In genomic region chr9:44327064-44327711, GRCm38 (mm10) we compare ENCODE assay signal across 8 mouse cellular contexts. TPM values are rescaled to one million over a fixed set of nuclear protein-coding genes. Genes with fewer than 3 reads are reported as not detected.
DNase-seq lines count a peak whose midpoint lies in the region; ATAC-seq and TF ChIP-seq lines count a peak whose summit lies in the region.

No protein-coding gene starts in this region.

- TF ChIP-seq CTCF in testis, adult 2 months (IDR thresholded peaks at IDR 0.05; ENCODE audit: control insufficient read depth, insufficient read depth, insufficient replicate concordance, low read depth, low read length): no peak

- peak; percentile 56 for ATAC-seq in erythroid progenitor cell, adult 5-6 weeks (replicated peaks; ENCODE audit: low FRiP score, poor library complexity, severe bottlenecking)
- ATAC-seq in hindbrain, embryonic 12.5 days (ENCODE audit: low FRiP score): peak; percentile 46; the same call in 1 of the 2 replicates
- ATAC-seq in liver, embryonic 16.5 days (ENCODE audit: low read depth): peak; percentile 37
- peak; percentile 30; the same call in 1 of the 2 replicates for ATAC-seq in neural tube, embryonic 15.5 days (ENCODE audit: low FRiP score)

- peaks cover 19% of the 10 kb centered on the region for H3K4me1 ChIP-seq in testis, adult 2 months (ENCODE audit: control insufficient read depth, insufficient read depth, low read length)
- H3K4me1 ChIP-seq in hindbrain, embryonic 12.5 days: peaks cover 15% of the 10 kb centered on the region
- peaks cover 18% of the 10 kb centered on the region for H3K4me1 ChIP-seq in liver, embryonic 16.5 days (ENCODE audit: control insufficient read depth, low read depth, low read length)
- peaks cover 19% of the 10 kb centered on the region for H3K4me1 ChIP-seq in neural tube, embryonic 15.5 days

- no peaks in the 10 kb centered on the region for H3K9me3 ChIP-seq in hindbrain, embryonic 12.5 days (replicated peaks)
- no peaks in the 10 kb centered on the region for H3K9me3 ChIP-seq in liver, embryonic 16.5 days (replicated peaks; ENCODE audit: control insufficient read depth, low read length)
- H3K9me3 ChIP-seq in neural tube, embryonic 15.5 days (replicated peaks): no peaks in the 10 kb centered on the region

- 1% methylated on average over 22 of the region's 22 CpGs for WGBS in hindbrain, embryonic 12.5 days
- WGBS in liver, embryonic 16.5 days (ENCODE audit: insufficient replicate concordance): under 1% methylated on average over 22 of the region's 22 CpGs
- under 1% methylated on average over 22 of the region's 22 CpGs for WGBS in neural tube, embryonic 15.5 days

- no peaks in the 10 kb centered on the region for H3K27me3 ChIP-seq in testis, adult 2 months (ENCODE audit: control insufficient read depth, insufficient read depth, low read length)
- no peaks in the 10 kb centered on the region for H3K27me3 ChIP-seq in hindbrain, embryonic 12.5 days
- H3K27me3 ChIP-seq in liver, embryonic 16.5 days (ENCODE audit: control insufficient read depth, insufficient read depth, low read depth, low read length): no peaks in the 10 kb centered on the region
- H3K27me3 ChIP-seq in neural tube, embryonic 15.5 days (replicated peaks): no peaks in the 10 kb centered on the region

- DNase-seq in testis, postnatal 10 days (ENCODE audit: low spot score): no peak
- no peak for DNase-seq in cerebellum, postnatal 10 days
- DNase-seq in gastrocnemius, adult 8-10 months (ENCODE audit: low spot score in 2 of 2): no peak

- peaks cover 2% of the 10 kb centered on the region; the same call in 1 of the 2 replicates for H3K36me3 ChIP-seq in testis, adult 2 months (ENCODE audit: control insufficient read depth, insufficient read depth, low read length)
- H3K36me3 ChIP-seq in hindbrain, embryonic 12.5 days: peaks cover 18% of the 10 kb centered on the region
- peaks cover 16% of the 10 kb centered on the region for H3K36me3 ChIP-seq in liver, embryonic 16.5 days (ENCODE audit: control insufficient read depth, insufficient read depth)
- peaks cover 32% of the 10 kb centered on the region for H3K36me3 ChIP-seq in neural tube, embryonic 15.5 days

- H3K27ac ChIP-seq in testis, adult 2 months (ENCODE audit: control insufficient read depth, insufficient read depth, low read depth, low read length): peak overlapping the region; percentile 90
- H3K27ac ChIP-seq in hindbrain, embryonic 12.5 days: peak overlapping the region; percentile 81
- H3K27ac ChIP-seq in liver, embryonic 16.5 days (ENCODE audit: low read length): peak overlapping the region; percentile 73
- H3K27ac ChIP-seq in neural tube, embryonic 15.5 days (replicated peaks): peak overlapping the region; percentile 93

- peak overlapping the region; percentile 95 for H3K4me3 ChIP-seq in testis, adult 2 months (ENCODE audit: control insufficient read depth, low read depth, low read length)
- peak overlapping the region; percentile 53 for H3K4me3 ChIP-seq in hindbrain, embryonic 12.5 days
- H3K4me3 ChIP-seq in liver, embryonic 16.5 days (ENCODE audit: low read depth, low read length): peak overlapping the region; percentile 72
- peak overlapping the region; percentile 85 for H3K4me3 ChIP-seq in neural tube, embryonic 15.5 days (replicated peaks)

- peak overlapping the region; percentile 74 for H3K9ac ChIP-seq in hindbrain, embryonic 12.5 days
- H3K9ac ChIP-seq in liver, embryonic 16.5 days (ENCODE audit: low read depth, low read length): peak overlapping the region; percentile 86
- H3K9ac ChIP-seq in neural tube, embryonic 15.5 days (replicated peaks): peak overlapping the region; percentile 93

- TF ChIP-seq POLR2A in testis, adult 2 months (IDR thresholded peaks at IDR 0.05; ENCODE audit: control insufficient read depth, low read depth, low read length): no peak

- peak overlapping the region; percentile 77 for H3K4me2 ChIP-seq in hindbrain, embryonic 12.5 days (replicated peaks)
- H3K4me2 ChIP-seq in liver, embryonic 16.5 days (ENCODE audit: low read depth, low read length): peak overlapping the region; percentile 84
- H3K4me2 ChIP-seq in neural tube, embryonic 15.5 days: peak overlapping the region; percentile 91

RNA-seq across cellular contexts. Expression of gene Dpagt1, which starts 1.4 kb away (rescaled TPM):
- polyA plus RNA-seq in testis, adult 2 months (2012; rRNA removed): 6.5 and 6.7 TPM in 2 replicates
- 5.4 and 11.5 TPM in 2 replicates for total RNA-seq in erythroid progenitor cell, adult 5-6 weeks (2015; ENCODE audit: low replicate concordance)
- total RNA-seq in erythroid progenitor cell, adult 5-6 weeks (2017; ENCODE audit: low replicate concordance): 1.0 and 7.8 TPM in 2 replicates
- 37.3 and 41.3 TPM in 2 replicates for polyA plus RNA-seq in hindbrain, embryonic 12.5 days (2016; fragmentation: Nextera tagmentation; extraction: Ambion mirVana)
- polyA plus RNA-seq in liver, embryonic 16.5 days (2015; fragmentation: Nextera tagmentation; extraction: Ambion mirVana): 17.5 and 20.1 TPM in 2 replicates
- polyA plus RNA-seq in neural tube, embryonic 15.5 days (2015; fragmentation: Nextera tagmentation; extraction: Ambion mirVana): 30.5 and 34.0 TPM in 2 replicates
- total RNA-seq in gastrocnemius, adult 8-10 months (2022): 10 to 100 TPM; 10.9 to 14.8 (median 13.0) TPM

RNA-seq across cellular contexts. Expression of gene C2cd2l, which starts 7.1 kb away (rescaled TPM):
- polyA plus RNA-seq in testis, adult 2 months (2012; rRNA removed): 16.4 and 20.7 TPM in 2 replicates
- total RNA-seq in erythroid progenitor cell, adult 5-6 weeks (2015; ENCODE audit: low replicate concordance): 46.1 and 54.8 TPM in 2 replicates
- 70.0 and 83.0 TPM in 2 replicates for total RNA-seq in erythroid progenitor cell, adult 5-6 weeks (2017; ENCODE audit: low replicate concordance)
- polyA plus RNA-seq in hindbrain, embryonic 12.5 days (2016; fragmentation: Nextera tagmentation; extraction: Ambion mirVana): 20.2 and 22.2 TPM in 2 replicates
- polyA plus RNA-seq in liver, embryonic 16.5 days (2015; fragmentation: Nextera tagmentation; extraction: Ambion mirVana): 7.8 and 9.1 TPM in 2 replicates
- polyA plus RNA-seq in neural tube, embryonic 15.5 days (2015; fragmentation: Nextera tagmentation; extraction: Ambion mirVana): 21.7 and 24.3 TPM in 2 replicates
- total RNA-seq in gastrocnemius, adult 8-10 months (2022): 10 to 100 TPM; 10.4 to 18.9 (median 15.2) TPM

RNA-seq across cellular contexts. Expression of gene H2afx, which starts 7.3 kb away (rescaled TPM):
- 107 TPM in 2 replicates for polyA plus RNA-seq in testis, adult 2 months (2012; rRNA removed)
- total RNA-seq in erythroid progenitor cell, adult 5-6 weeks (2015; ENCODE audit: low replicate concordance): 455 and 495 TPM in 2 replicates
- total RNA-seq in erythroid progenitor cell, adult 5-6 weeks (2017; ENCODE audit: low replicate concordance): 1,704 and 2,100 TPM in 2 replicates
- polyA plus RNA-seq in hindbrain, embryonic 12.5 days (2016; fragmentation: Nextera tagmentation; extraction: Ambion mirVana): 273 and 290 TPM in 2 replicates
- polyA plus RNA-seq in liver, embryonic 16.5 days (2015; fragmentation: Nextera tagmentation; extraction: Ambion mirVana): 191 and 216 TPM in 2 replicates
- polyA plus RNA-seq in neural tube, embryonic 15.5 days (2015; fragmentation: Nextera tagmentation; extraction: Ambion mirVana): 108 and 149 TPM in 2 replicates
- 10 to 100 TPM in 1 of 4 experiments, 1 to 10 TPM in 3; 7.8 to 10.3 (median 8.7) TPM for total RNA-seq in gastrocnemius, adult 8-10 months (2022)

RNA-seq across cellular contexts. Expression of gene Hmbs, which starts 16.8 kb away (rescaled TPM):
- polyA plus RNA-seq in testis, adult 2 months (2012; rRNA removed): 18.2 and 19.3 TPM in 2 replicates
- 2,720 and 2,790 TPM in 2 replicates for total RNA-seq in erythroid progenitor cell, adult 5-6 weeks (2015; ENCODE audit: low replicate concordance)
- total RNA-seq in erythroid progenitor cell, adult 5-6 weeks (2017; ENCODE audit: low replicate concordance): 1,215 and 1,747 TPM in 2 replicates
- 99.4 and 103 TPM in 2 replicates for polyA plus RNA-seq in hindbrain, embryonic 12.5 days (2016; fragmentation: Nextera tagmentation; extraction: Ambion mirVana)
- polyA plus RNA-seq in liver, embryonic 16.5 days (2015; fragmentation: Nextera tagmentation; extraction: Ambion mirVana): 1,376 and 1,388 TPM in 2 replicates
- 58.3 and 62.5 TPM in 2 replicates for polyA plus RNA-seq in neural tube, embryonic 15.5 days (2015; fragmentation: Nextera tagmentation; extraction: Ambion mirVana)
- total RNA-seq in gastrocnemius, adult 8-10 months (2022): 10 to 100 TPM; 24.2 to 26.1 (median 25.2) TPM

RNA-seq across cellular contexts. Expression of gene Hinfp, which starts 21.7 kb away (rescaled TPM):
- 13.1 and 16.0 TPM in 2 replicates for polyA plus RNA-seq in testis, adult 2 months (2012; rRNA removed)
- 37.5 and 59.1 TPM in 2 replicates for total RNA-seq in erythroid progenitor cell, adult 5-6 weeks (2015; ENCODE audit: low replicate concordance)
- total RNA-seq in erythroid progenitor cell, adult 5-6 weeks (2017; ENCODE audit: low replicate concordance): 35.2 and 65.6 TPM in 2 replicates
- 28.9 and 32.5 TPM in 2 replicates for polyA plus RNA-seq in hindbrain, embryonic 12.5 days (2016; fragmentation: Nextera tagmentation; extraction: Ambion mirVana)
- 10.1 and 12.6 TPM in 2 replicates for polyA plus RNA-seq in liver, embryonic 16.5 days (2015; fragmentation: Nextera tagmentation; extraction: Ambion mirVana)
- 28.0 and 28.2 TPM in 2 replicates for polyA plus RNA-seq in neural tube, embryonic 15.5 days (2015; fragmentation: Nextera tagmentation; extraction: Ambion mirVana)
- 1 to 10 TPM; 4.5 to 9.6 (median 7.2) TPM for total RNA-seq in gastrocnemius, adult 8-10 months (2022)
